Mouse (Mus musculus) megakaryocyte, adult 5-6 weeks (primary cell): ENCODE measurements around the gene Ppif. TPM values are rescaled to one million over a fixed set of nuclear protein-coding genes. Genes with fewer than 3 reads are reported as not detected.

Experiments
- ATAC-seq: 2 replicates; pipeline ENCODE4 v1.8.0; 2016; ENCODE audit warnings: mild to moderate bottlenecking, inconsistent platforms; ENCODE audit not compliant: poor library complexity, severe bottlenecking
- total RNA-seq, 2 experiments: library from RNA; stranded (forward) in 1 of 2; stranded (reverse) in 1 of 2; fragments of 153-499, 151-499 nt in 1 of 2; fragments of 221-1000, 200-1000 nt in 1 of 2; gene quantifications; 2 replicates each; pipeline versions ENCODE4 v1.2.3 to v1.2.4; 2015 to 2017

Gene Ppif
- total RNA-seq (2015) (27.5 and 30.6 TPM in 2 replicates), total RNA-seq (2017) (6.1 and 9.3 TPM in 2 replicates)

- ATAC-seq: peak; percentile 98
Observed at GRCm38 (mm10) chr14:25693888-25694568, at the start of gene Ppif. Ppif (plus strand) TSS chr14:25694154.

DNA sequence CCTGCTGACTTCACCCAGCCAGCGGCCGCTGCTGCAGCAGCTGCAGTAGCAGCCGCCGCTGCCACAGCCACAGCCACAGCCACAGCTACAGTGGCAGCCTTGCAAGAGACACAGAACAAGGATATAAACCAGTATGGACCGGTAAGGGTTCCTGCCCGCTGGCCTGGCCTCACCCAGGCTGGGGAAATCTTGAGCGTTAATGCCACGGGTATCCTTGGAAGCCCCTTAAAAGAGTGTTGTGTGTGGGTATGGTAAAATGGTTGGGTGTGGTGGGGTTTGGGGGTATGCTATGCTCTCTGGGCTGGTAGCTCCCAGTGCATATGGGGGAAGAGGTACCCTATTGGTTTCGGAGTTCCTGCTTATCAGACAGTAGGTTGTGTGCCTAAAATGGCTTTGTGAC is 48.2 kb upstream of the Ppif start:
- 0 out of 2 replicates have a peak, but pooled peaks have one; percentile 6 for ATAC-seq

- ATAC-seq: peak; percentile 96
Observed at GRCm38 (mm10) chr14:25646161-25646621, 47.8 kb upstream of the Ppif start.

GRCm38 (mm10) chr14:25651131-25651530 is 42.8 kb upstream of the Ppif start:
- ATAC-seq: no peak

- ATAC-seq: no peak
Observed at GRCm38 (mm10) chr14:25651905-25652304, 42.0 kb upstream of the Ppif start.

DNA sequence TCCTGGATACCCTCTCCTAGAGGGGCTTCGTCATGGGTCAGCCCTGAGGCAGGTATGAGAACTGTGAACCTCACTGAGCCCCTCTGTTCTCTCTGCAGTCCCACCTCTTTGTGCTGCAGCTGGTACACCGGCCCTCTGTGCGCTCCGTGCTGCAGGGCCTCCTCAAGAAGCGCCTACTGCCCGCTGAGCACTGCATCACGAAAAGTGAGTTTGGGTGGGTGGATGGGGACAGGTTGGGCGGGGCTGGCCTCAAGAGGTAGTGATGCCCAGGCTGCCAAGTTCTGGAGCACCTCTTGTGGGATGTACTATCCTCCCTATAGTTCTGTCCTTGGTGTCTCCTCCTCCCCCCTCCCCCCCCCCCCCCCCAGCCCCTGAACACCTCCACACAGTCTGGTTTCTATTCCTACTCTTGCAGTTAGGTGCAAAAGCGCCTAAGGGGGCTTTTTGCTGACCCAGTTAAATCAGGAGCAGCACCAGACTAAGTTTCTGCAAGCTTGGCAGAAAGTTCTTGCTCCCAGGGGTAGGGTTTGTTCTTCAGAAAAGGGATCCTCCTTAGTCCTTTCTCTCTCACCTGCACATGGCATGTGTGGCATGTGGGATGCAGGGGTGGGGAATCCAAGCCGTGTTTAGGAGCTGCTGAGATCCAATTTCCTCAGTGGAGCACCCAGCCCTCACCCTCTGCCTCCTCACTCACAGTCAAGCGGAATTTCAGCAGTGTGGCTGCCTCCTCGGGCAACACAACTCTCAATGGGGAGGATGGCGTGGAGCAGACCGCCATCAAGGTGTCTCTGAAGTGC is 39.4 kb upstream of the Ppif start:
- no peak for ATAC-seq

DNA sequence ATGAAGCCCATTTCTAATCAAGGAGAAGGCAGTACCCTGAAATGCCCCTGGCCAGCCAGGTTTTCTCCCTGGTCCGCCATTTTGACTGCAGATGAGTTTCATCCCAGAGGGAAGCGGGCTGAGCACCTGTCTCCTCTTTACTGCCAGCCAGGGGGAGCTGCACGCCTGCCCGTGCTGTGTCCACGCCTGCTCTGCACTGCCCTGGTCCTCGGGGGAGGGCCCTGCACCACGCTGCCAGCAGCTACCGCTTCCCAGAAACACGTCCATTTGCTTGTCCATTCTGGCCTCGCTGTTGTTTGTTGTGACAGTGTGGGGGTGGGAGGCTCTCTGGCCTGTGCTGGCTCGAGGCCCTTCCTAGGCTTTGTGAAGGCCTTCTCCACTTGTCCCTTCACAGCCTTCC is 33.3 kb upstream of the Ppif start:
- no peak for ATAC-seq

- no peak for ATAC-seq
Observed at GRCm38 (mm10) chr14:25661185-25661920, 32.6 kb upstream of the Ppif start.

DNA sequence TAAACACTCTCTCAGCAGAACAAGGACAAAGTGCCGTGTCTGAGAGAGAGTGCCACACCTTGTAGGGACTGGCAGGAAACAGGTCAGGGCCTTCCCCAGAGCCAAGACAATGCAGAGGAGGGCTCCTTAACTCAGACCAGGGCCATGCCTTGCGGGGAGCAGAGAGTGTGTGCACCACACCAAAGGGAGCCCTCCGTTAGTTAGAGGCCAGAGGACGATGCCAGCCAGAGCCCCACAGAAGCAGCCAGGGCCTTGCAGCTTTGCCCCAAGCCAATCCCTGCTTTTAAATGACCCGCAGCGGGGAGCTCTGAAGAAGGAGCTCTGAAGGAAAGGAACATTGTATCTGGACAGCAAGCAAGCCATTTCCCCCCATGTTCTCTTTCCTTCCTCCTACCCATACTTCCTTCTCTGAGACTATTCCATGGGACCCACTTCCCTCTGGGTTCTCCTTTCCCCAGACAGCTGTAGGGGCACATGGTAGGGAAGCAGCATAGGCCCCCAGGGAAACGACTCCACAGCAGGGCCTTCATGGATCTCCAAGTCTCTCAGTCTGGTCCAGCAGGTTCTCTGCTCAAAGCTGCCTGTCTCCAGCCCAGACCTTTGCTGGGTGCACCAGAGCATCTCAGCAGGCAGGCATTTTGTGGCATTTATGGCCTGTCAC is 30.2 kb upstream of the Ppif start:
- ATAC-seq: no peak

- no peak for ATAC-seq
Observed at GRCm38 (mm10) chr14:25664310-25664695, 29.7 kb upstream of the Ppif start.

DNA sequence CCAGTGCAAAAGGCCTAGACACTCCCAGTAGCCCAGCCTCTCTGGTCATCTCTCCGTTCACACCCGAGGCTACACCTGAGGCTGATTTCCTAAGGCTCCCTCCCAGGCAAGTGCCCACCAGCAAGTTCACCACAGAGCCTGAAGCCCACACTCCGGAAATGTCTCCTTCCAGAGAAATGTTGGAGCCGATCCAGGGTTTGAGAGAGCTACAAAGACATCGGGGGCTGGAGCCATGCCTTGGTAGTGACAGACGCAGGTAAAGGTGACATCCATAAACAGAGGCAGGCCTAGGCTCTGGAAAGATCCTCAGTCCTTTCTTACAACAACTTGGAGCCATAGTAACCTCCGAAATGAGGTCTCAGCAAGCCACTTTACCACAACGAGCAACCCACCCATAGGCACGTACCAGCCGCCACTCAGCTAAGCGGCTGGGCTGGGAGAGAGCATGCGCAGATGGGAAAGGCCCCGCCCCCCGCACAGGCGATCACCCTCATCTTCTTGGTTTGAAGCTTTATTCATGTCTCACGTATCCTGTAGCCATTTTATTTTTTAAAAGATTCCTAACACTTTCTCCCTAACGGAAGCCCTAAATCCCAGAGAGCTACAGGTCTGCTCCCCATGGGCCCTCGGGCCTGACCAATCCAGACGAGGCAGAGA is 28.5 kb upstream of the Ppif start:
- ATAC-seq: no peak

DNA sequence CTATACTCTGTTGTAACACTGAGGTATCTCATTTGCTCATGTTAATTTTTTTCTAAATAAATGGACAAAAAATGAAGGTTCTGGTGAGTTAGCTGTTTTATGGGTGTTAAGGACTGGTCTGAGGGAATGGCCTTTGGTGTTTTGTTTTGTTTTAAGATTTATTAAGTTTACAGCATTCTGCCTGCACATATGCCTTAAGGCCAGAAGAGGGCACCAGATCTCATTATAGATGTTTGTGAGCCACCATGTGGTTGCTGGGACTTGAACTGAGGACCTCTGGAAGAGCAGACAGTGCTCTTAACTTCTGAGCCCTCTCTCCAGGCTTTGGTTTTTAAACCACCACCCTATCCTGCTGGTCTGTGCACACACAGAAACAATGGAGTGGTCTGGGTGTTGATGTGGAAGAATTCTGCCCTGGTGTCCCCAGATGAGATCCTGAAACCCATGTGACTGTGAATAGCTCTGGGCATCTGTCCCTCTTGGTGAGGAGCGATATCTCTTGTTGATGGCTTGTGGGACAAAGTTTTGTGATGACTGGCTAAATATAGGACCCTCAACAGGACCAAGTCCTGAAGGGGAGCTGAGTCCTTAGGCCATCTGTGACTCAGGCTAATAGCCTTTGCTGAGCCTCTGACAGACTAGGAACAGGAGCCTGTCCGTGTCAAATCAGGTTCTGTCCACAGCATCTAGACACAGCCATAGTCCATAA is 27.1 kb upstream of the Ppif start:
- ATAC-seq: no peak

DNA sequence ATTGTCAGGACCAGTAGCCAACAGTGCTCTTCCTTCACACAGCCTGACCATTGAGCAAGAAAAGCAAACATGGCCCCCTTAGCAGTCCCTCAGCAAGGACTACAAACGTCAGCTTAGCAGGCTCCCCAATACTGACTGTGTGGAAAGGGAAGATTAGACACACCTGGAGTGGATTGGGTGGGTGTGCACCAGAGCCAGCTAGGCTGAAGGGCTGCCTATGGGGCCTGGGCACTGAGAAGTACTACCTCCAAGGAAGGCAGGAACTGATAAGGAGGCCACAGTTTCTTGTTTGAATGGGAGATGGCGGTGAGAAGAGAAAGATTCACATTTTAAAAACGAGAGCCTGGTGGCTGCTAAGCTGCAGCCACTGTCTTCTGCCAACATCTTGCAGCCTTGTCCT is 26.4 kb upstream of the Ppif start:
- no peak for ATAC-seq

GRCm38 (mm10) chr14:25679625-25680024 is 14.3 kb upstream of the Ppif start:
- ATAC-seq: no peak

GRCm38 (mm10) chr14:25682020-25682419 is 11.9 kb upstream of the Ppif start:
- ATAC-seq: no peak

- ATAC-seq: no peak
Observed at GRCm38 (mm10) chr14:25686216-25686945, 7.6 kb upstream of the Ppif start.

GRCm38 (mm10) chr14:25686983-25687901 is 6.7 kb upstream of the Ppif start:
- ATAC-seq: no peak

DNA sequence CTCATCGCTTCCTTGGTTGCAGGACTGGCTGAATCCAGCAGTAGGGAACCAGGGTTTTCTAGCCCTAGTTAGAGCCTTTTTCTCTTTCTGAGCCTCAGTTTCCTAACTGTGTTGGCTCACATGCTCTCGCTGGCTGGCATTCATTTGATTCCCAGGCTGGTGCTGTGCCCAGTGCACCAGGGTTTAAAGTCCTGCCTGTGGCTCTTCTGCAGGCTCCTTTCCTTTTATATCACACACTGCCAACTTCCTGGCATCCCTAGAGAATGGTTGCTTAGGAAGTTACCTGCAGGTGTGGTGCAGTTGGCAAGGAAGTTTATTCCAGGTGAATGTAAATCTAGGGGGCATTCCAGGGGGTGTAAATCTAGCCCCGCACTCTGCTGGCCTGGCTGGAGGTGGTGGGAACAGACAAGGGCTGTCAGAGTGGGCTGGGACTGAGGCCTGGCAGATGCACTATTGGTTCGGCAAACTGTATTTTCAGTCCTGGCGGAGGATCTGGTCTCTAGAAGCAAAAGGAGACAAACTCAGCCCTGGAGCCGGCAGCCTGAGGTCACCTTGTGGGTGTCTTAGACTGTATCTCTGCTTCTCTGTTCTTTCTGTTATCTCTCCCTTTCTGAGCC is 575 bp upstream of the Ppif start:
- no peak; the same call in 1 of the 2 replicates for ATAC-seq
